Mouse (Mus musculus) CH12.LX (cell line): ENCODE measurements around the gene Lyst.

Experiments
- CTCF ChIP-seq, 2 experiments: IDR thresholded peaks in 1 of 2; conservative IDR thresholded peaks in 1 of 2; 2 replicates each; pipeline ENCODE4 v1.5.1; 2011 to 2012; ENCODE audit warnings: low read depth in 2 of 2, low read length in 2 of 2, improper control_type of control experiment in 1 of 2, inconsistent platforms in 1 of 2, mild to moderate bottlenecking in 1 of 2, moderate library complexity in 1 of 2
- EP300 ChIP-seq: IDR thresholded peaks from 2 replicates; pipeline ENCODE4 v1.6.1; 2011; ENCODE audit warnings: low read length, improper control_type of control experiment
- KAT2A ChIP-seq: IDR thresholded peaks from 2 replicates; pipeline ENCODE4 v1.6.1; 2012; ENCODE audit warnings: low read length, improper control_type of control experiment, inconsistent platforms; ENCODE audit not compliant: insufficient replicate concordance
- MAZ ChIP-seq: IDR thresholded peaks from 2 replicates; pipeline ENCODE4 v1.6.1; 2012; ENCODE audit warnings: low read depth, mild to moderate bottlenecking, inconsistent platforms, low read length, improper control_type of control experiment, moderate library complexity
- MEF2A ChIP-seq: IDR thresholded peaks from 2 replicates; pipeline ENCODE4 v1.6.1; 2014; ENCODE audit warnings: low read depth, mild to moderate bottlenecking, inconsistent platforms, low read length, improper control_type of control experiment, borderline replicate concordance
- POLR2A ChIP-seq: IDR thresholded peaks from 2 replicates; pipeline ENCODE4 v1.6.1; 2011; ENCODE audit warnings: low read depth, mild to moderate bottlenecking, improper control_type of control experiment, low read length

DNA sequence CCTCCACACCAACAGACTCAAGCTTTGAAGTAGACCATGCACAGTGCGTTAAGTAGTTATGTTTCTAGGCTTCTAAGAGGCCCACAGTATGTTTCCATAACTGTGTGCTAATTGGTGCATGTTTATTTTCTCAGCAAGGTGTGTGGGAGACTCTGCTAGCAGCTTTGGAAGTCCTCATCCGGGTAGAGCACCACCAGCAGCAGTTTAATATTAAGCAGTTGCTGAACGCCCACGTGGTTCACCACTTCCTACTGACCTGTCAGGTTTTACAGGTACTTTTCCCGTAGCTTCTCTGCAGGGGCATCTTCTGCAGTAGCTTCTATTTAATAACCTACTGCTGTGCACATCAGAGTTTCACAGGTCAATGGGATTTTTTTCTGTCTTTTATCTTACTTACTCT is 80.5 kb downstream of the Lyst start:
- no peak for TF ChIP-seq POLR2A
- no peak for TF ChIP-seq CTCF (conservative IDR thresholded peaks at IDR 0.05 in 1 of 2, IDR thresholded peaks at IDR 0.05 in 1 of 2; ENCODE audit: low read depth in 2 of 2, low read length in 2 of 2)
- no peak for TF ChIP-seq KAT2A
- no peak for TF ChIP-seq MEF2A
- TF ChIP-seq EP300: no peak
- no peak for TF ChIP-seq MAZ
